Mouse (Mus musculus) limb, embryonic 12.5 days (tissue): ENCODE data around the gene Ttll5. TPM values are rescaled to one million over a fixed set of nuclear protein-coding genes. Genes with fewer than 3 reads are reported as not detected.

Experiments used
- ATAC-seq: fragments of 200-750 bp; cut with Nextera tagmentation; 2 replicates; pipeline ENCODE4 v1.8.0; 2017; ENCODE audit warnings: low read depth, moderate TSS enrichment; ENCODE audit not compliant: insufficient number of reproducible peaks, insufficient read depth, low FRiP score, low TSS enrichment
- H3K27ac ChIP-seq: fragments of 300-500 bp; sonication (generic); 2 replicates; pipeline ENCODE4 v1.5.1; 2016; ENCODE audit warnings: mild to moderate bottlenecking, moderate library complexity
- H3K27me3 ChIP-seq: fragments of 300-500 bp; sonication (generic); 2 replicates; pipeline ENCODE4 v1.6.1; 2016; ENCODE audit warnings: mild to moderate bottlenecking, moderate library complexity
- H3K36me3 ChIP-seq: fragments of 300-500 bp; sonication (generic); 2 replicates; pipeline ENCODE4 v1.6.1; 2016; ENCODE audit warnings: mild to moderate bottlenecking, moderate library complexity
- H3K4me1 ChIP-seq: fragments of 300-500 bp; sonication (generic); replicated peaks from 2 replicates; pipeline ENCODE4 v1.6.1; 2016
- H3K4me2 ChIP-seq: fragments of 300-500 bp; sonication (generic); 2 replicates; pipeline ENCODE4 v1.6.1; 2016; ENCODE audit warnings: mild to moderate bottlenecking, moderate library complexity
- H3K4me3 ChIP-seq: fragments of 300-500 bp; sonication (generic); replicated peaks from 2 replicates; pipeline ENCODE4 v1.5.1; 2016; ENCODE audit warnings: mild to moderate bottlenecking
- H3K9ac ChIP-seq: fragments of 300-500 bp; sonication (generic); replicated peaks from 2 replicates; pipeline ENCODE4 v1.6.1; 2016; ENCODE audit warnings: mild to moderate bottlenecking, moderate library complexity
- H3K9me3 ChIP-seq: fragments of 300-500 bp; sonication (generic); 2 replicates; pipeline ENCODE4 v1.6.1; 2016; ENCODE audit warnings: mild to moderate bottlenecking, moderate library complexity
- WGBS: fragments of 180-500 bp; shearing (Covaris S2); methylation state at CpG from one replicate; pipeline ENCODE4 v1.1.7; 2016; 5-methylcytosine and 5-hydroxymethylcytosine counted together
- polyA plus RNA-seq: library from polyadenylated mRNA; unstranded; fragments of >200 nt; fragmentation: Nextera tagmentation; extraction: Ambion mirVana; gene quantifications from 2 replicates; pipeline ENCODE4 v1.2.1, GENCODE M21; 2016

Gene Ttll5
- polyA plus RNA-seq, 1 experiment from 2014 or later: 14.7 TPM

DNA sequence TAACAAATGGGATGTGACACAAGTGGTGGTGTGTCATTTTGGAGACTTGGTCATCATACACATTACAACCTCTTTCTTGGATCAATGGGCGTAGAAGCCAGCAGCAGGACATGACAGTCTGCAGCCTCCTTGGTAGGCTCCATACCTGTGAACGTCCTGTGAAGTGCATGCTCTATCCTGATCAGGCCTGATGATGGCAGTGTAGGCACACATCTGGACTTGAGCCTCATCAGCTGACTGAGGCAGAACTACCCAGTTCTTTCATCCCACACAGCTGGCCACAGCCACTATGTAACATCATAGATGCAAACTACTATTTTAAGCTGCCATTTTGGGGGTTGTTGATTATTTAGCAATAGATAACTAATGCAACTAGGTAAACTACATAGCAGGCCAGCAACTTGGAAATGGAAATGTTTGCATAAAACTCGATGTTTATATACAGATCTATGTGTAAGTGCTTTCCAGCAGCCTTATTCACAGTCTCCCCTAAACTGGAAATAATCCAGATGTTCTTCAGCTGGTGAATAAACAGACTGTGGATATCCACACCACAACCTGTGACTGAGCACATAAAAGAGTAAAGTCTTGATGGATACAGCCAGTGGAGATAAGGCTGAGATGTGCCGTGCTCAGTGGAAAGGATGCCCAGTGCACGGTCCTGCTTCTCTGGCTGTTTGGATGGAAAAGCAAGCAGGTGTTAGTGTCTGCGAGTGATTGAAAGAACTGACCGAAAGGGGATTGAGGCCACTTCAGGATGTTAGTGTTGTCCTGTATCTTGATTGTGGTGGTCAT, 23.9 kb downstream of the Ttll5 start:
- no peak overlapping the region for H3K4me2 ChIP-seq
- no peak overlapping the region for H3K27ac ChIP-seq
- ATAC-seq: no peak
- H3K27me3 ChIP-seq: no peaks in the 10 kb centered on the region
- no peak overlapping the region for H3K9ac ChIP-seq
- H3K36me3 ChIP-seq: peaks cover 40% of the 10 kb centered on the region
- H3K4me1 ChIP-seq: no peaks in the 10 kb centered on the region
- H3K4me3 ChIP-seq: no peak overlapping the region
- whole genome bisulfite sequencing: 81% methylated on average over 7 of the region's 7 CpGs
- no peaks in the 10 kb centered on the region for H3K9me3 ChIP-seq

DNA sequence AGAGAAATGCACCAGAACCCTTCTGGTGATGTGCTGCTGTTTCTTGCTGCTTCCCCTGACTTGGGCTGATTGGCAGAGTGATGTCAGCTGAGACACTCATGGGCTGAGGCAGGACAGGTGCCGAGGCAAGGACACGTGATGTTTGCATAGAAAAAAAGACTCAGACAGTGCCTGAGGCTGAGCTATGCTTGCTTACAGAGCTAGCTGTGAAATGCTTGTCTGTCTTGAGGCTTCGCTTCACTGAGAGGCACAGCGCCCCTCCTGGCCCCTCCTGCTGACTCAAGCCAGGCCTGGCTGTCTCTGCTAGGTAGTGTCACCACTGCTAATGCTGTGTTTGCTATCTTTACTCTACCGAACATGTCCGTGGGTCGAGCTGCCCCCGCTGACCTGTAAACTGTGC, 26.2 kb downstream of the Ttll5 start:
- Histone ChIP-seq H3K4me3 (no peak overlapping the region), H3K4me1 (no peaks in the 10 kb centered on the region), H3K4me2 (no peak overlapping the region), H3K9ac (no peak overlapping the region), H3K27me3 (no peaks in the 10 kb centered on the region), H3K27ac (no peak overlapping the region), H3K9me3 (no peaks in the 10 kb centered on the region), H3K36me3 (peaks cover 29% of the 10 kb centered on the region; the same call in 1 of the 2 replicates)
- no peak for ATAC-seq
- WGBS: 87% methylated on average over 8 of the region's 8 CpGs

- H3K4me2 ChIP-seq: no peak overlapping the region
- H3K4me1 ChIP-seq: no peaks in the 10 kb centered on the region
- WGBS: 90% methylated on average over 4 of the region's 4 CpGs
- no peak for ATAC-seq
- peaks cover 31% of the 10 kb centered on the region; the same call in 1 of the 2 replicates for H3K36me3 ChIP-seq
- no peak overlapping the region for H3K27ac ChIP-seq
- no peak overlapping the region for H3K9ac ChIP-seq
- no peaks in the 10 kb centered on the region for H3K27me3 ChIP-seq
- H3K9me3 ChIP-seq: no peaks in the 10 kb centered on the region
- no peak overlapping the region for H3K4me3 ChIP-seq
Measured at GRCm38 (mm10) chr12:85853836-85854235, 29.4 kb downstream of the Ttll5 start.

DNA sequence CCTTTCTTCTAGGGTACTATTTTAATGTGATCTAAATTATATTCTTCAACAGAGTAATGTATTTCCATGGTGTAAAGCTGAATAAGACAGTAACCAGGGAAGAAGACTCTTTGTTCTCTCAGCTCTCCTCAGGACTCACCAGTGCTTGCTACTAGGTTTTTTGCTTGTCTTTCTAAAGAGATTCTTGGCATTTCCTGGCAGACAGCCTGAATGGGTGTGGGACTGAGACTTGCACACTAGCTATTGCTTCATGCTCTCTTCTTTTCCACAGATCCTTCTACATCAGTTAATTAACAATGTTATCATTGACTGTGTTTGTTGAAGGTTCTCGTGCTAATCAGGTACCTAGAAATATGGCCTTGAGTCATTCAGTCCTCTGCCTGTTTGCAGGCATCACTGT, 29.8 kb downstream of the Ttll5 start:
- 96% methylated on average over 1 of the region's 1 CpGs for WGBS
- no peak overlapping the region for H3K9ac ChIP-seq
- ATAC-seq: no peak

GRCm38 (mm10) chr12:85857300-85857699, 32.8 kb downstream of the Ttll5 start:
- Histone ChIP-seq H3K27me3 (no peaks in the 10 kb centered on the region), H3K9ac (no peak overlapping the region), H3K9me3 (no peaks in the 10 kb centered on the region), H3K4me3 (no peak overlapping the region), H3K4me2 (no peak overlapping the region), H3K4me1 (peaks cover 1% of the 10 kb centered on the region; the same call in 1 of the 2 replicates), H3K36me3 (peaks cover 16% of the 10 kb centered on the region; the same call in 1 of the 2 replicates), H3K27ac (no peak overlapping the region)
- WGBS: 88% methylated on average over 7 of the region's 7 CpGs
- no peak for ATAC-seq

More for the DNA sequence above, 29.8 kb downstream of the Ttll5 start:
- H3K4me1 ChIP-seq: no peaks in the 10 kb centered on the region
- H3K4me2 ChIP-seq: no peak overlapping the region
- no peaks in the 10 kb centered on the region for H3K9me3 ChIP-seq
- no peak overlapping the region for H3K4me3 ChIP-seq
- no peak overlapping the region for H3K27ac ChIP-seq
- peaks cover 28% of the 10 kb centered on the region; the same call in 1 of the 2 replicates for H3K36me3 ChIP-seq
- no peaks in the 10 kb centered on the region for H3K27me3 ChIP-seq

DNA sequence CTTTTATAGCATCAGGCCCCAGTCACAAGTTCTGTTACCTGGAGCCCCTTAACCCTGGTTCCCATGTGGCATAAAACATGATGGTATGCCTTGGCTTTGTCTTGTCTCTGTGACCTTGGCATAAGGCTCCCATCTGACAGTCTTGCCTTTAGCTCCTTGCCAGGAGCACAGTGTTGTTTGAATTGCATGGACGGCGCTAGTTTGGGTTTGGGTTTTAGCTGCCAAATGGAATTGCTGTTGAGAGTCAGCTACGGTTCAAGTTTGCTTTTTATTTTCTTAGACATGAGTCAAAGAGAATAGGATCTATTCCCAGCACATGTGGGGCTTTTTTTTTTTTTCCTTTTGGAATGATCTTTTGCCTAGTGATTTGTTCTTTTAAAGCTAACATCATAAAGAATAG, 34.7 kb downstream of the Ttll5 start:
- no peak overlapping the region for H3K27ac ChIP-seq
- no peak for ATAC-seq

DNA sequence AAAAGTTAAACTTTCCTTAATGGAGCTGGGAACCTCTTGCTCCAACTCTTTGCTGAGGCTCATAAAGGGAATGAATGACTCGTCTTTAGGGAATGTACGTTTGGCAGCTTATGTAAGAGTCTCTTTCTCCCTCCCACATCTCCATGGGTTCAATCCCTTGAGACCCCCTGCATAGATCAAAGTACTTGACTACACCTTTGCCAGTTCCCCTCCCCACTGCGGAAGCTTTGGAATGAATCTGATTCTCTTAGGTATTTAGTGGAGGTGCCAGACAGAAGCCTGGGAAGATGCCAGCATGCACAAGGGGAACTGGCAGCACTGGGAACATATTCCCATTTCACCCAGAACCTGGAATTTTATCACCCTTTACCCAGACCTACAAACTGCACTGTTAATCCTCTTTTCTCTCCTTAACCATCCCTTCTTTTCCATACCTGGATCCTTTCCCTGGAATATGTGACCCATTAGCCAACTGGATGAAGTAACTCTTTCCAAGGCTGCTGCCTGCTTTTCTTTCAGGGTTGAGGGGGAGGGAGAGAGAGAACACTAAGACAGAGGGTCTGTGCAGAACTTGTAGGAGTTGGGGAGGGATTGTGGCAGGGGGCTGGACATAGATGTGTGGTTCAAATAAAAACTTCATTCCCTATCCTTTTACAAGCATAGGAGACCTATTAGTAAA, 35.2 kb downstream of the Ttll5 start:
- peaks cover 6% of the 10 kb centered on the region for H3K4me1 ChIP-seq
- 22% methylated on average over 3 of the region's 3 CpGs for WGBS
- H3K9me3 ChIP-seq: no peaks in the 10 kb centered on the region
- no peaks in the 10 kb centered on the region for H3K27me3 ChIP-seq
- peaks cover 13% of the 10 kb centered on the region; the same call in 1 of the 2 replicates for H3K36me3 ChIP-seq
- no peak overlapping the region for H3K4me2 ChIP-seq
- no peak overlapping the region for H3K9ac ChIP-seq
- H3K27ac ChIP-seq: no peak overlapping the region
- no peak overlapping the region for H3K4me3 ChIP-seq
- no peak for ATAC-seq

More for the DNA sequence above, 34.7 kb downstream of the Ttll5 start:
- H3K36me3 ChIP-seq: peaks cover 15% of the 10 kb centered on the region; the same call in 1 of the 2 replicates
- H3K4me3 ChIP-seq: no peak overlapping the region
- no peak overlapping the region for H3K4me2 ChIP-seq
- H3K4me1 ChIP-seq: peaks cover 6% of the 10 kb centered on the region
- no peaks in the 10 kb centered on the region for H3K9me3 ChIP-seq
- H3K9ac ChIP-seq: no peak overlapping the region
- H3K27me3 ChIP-seq: no peaks in the 10 kb centered on the region
- WGBS: 80% methylated on average over 3 of the region's 3 CpGs

GRCm38 (mm10) chr12:85862514-85862913, 38.1 kb downstream of the Ttll5 start:
- H3K27me3 ChIP-seq: no peaks in the 10 kb centered on the region
- no peak overlapping the region for H3K4me3 ChIP-seq
- H3K36me3 ChIP-seq: peaks cover 10% of the 10 kb centered on the region; the same call in 1 of the 2 replicates
- H3K9ac ChIP-seq: no peak overlapping the region
- no peaks in the 10 kb centered on the region for H3K9me3 ChIP-seq
- no peak overlapping the region for H3K4me2 ChIP-seq
- H3K27ac ChIP-seq: peak overlapping the region; percentile 64; the same call in 1 of the 2 replicates
- H3K4me1 ChIP-seq: peaks cover 11% of the 10 kb centered on the region
- no peak for ATAC-seq
- WGBS: 43% methylated on average over 2 of the region's 2 CpGs

DNA sequence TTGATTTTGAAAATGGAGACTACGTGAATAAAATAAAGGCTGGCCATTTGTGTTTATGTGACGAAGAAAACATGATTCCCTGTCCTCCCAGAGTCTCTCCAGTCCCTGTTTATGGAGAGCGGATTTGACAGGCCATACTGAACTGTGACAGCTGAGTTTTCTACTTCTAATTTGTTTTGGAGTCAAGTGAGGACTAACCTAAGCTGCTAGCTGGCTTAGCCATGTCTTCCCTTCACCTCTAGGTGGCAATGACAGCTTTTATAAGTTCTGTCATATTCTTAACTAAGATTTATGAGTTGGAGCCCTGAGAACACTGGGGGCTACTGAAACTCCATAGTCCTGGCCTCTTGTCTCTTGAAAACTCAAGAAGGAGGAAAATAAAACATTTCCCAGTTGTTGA, 41.1 kb downstream of the Ttll5 start:
- 74% methylated on average over 3 of the region's 3 CpGs for WGBS
- H3K9me3 ChIP-seq: no peaks in the 10 kb centered on the region
- H3K9ac ChIP-seq: no peak overlapping the region
- H3K27me3 ChIP-seq: no peaks in the 10 kb centered on the region
- H3K4me2 ChIP-seq: no peak overlapping the region
- H3K4me3 ChIP-seq: no peak overlapping the region
- H3K4me1 ChIP-seq: peaks cover 11% of the 10 kb centered on the region
- ATAC-seq: no peak
- no peak overlapping the region for H3K27ac ChIP-seq
- H3K36me3 ChIP-seq: peaks cover 9% of the 10 kb centered on the region; the same call in 1 of the 2 replicates

GRCm38 (mm10) chr12:85866624-85867023, 42.2 kb downstream of the Ttll5 start:
- H3K27ac ChIP-seq: no peak overlapping the region
- peaks cover 9% of the 10 kb centered on the region; the same call in 1 of the 2 replicates for H3K36me3 ChIP-seq
- no peak overlapping the region for H3K4me3 ChIP-seq
- no peaks in the 10 kb centered on the region for H3K9me3 ChIP-seq
- 89% methylated on average over 4 of the region's 4 CpGs for WGBS
- H3K4me2 ChIP-seq: no peak overlapping the region
- H3K4me1 ChIP-seq: peaks cover 11% of the 10 kb centered on the region
- ATAC-seq: no peak
- H3K27me3 ChIP-seq: no peaks in the 10 kb centered on the region
- H3K9ac ChIP-seq: no peak overlapping the region

DNA sequence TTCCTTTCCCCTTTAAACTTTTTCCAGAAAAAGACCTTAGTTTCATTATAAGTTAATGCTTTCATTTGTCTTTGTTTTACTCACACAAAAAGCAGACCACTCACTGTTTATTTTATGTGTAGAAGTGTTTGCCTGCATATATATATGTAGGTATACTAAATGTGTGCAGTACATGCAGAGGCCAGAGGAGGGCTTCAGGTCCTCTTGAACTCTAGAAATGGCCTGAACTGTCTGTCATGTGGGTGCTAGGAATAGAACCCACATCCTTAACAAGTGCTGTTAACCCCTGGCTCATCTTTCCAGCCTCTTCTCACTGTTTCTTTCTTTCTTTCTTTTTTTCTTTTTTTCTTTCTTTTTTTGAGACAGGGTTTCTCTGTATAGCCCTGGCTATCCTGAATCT, 42.7 kb downstream of the Ttll5 start:
- ATAC-seq: no peak
- Histone ChIP-seq H3K4me3 (no peak overlapping the region), H3K9ac (no peak overlapping the region)

More for the DNA sequence above, 42.7 kb downstream of the Ttll5 start:
- Histone ChIP-seq H3K4me2 (no peak overlapping the region), H3K36me3 (peaks cover 9% of the 10 kb centered on the region; the same call in 1 of the 2 replicates), H3K4me1 (peaks cover 11% of the 10 kb centered on the region), H3K9me3 (no peaks in the 10 kb centered on the region), H3K27ac (no peak overlapping the region), H3K27me3 (no peaks in the 10 kb centered on the region)
